Mouse (Mus musculus): ENCODE results near the gene 1700003F12Rik.
A peak's percentile ranks its signal among the peaks of the same experiment; 100 is the strongest.

Gene 1700003F12Rik

GRCm38 (mm10) chr2:154546711-154547110 lies at the start of gene 1700003F12Rik:
TSS of gene 1700003F12Rik (plus strand) at chr2:154547085.
- no peak for DNase-seq

GRCm38 (mm10) chr2:154498571-154498970 lies 48.3 kb upstream of the 1700003F12Rik start:
- no peak for DNase-seq

GRCm38 (mm10) chr2:154499717-154500247 lies 47.1 kb upstream of the 1700003F12Rik start:
- no peak for DNase-seq

- DNase-seq = no peak
Observed at GRCm38 (mm10) chr2:154500758-154501157, 46.1 kb upstream of the 1700003F12Rik start.

- DNase-seq = no peak
Observed at GRCm38 (mm10) chr2:154507076-154507475, 39.8 kb upstream of the 1700003F12Rik start.

GRCm38 (mm10) chr2:154507566-154508283 lies 39.2 kb upstream of the 1700003F12Rik start:
- no peak for DNase-seq

GRCm38 (mm10) chr2:154508450-154508849 lies 38.4 kb upstream of the 1700003F12Rik start:
- DNase-seq = no peak

- DNase-seq = no peak
Observed at GRCm38 (mm10) chr2:154510141-154510540, 36.7 kb upstream of the 1700003F12Rik start.

GRCm38 (mm10) chr2:154516944-154517343 lies 29.9 kb upstream of the 1700003F12Rik start:
- DNase-seq = no peak

- no peak for DNase-seq
Observed at GRCm38 (mm10) chr2:154517424-154517823, 29.5 kb upstream of the 1700003F12Rik start.

- DNase-seq = no peak
Observed at GRCm38 (mm10) chr2:154521449-154521848, 25.4 kb upstream of the 1700003F12Rik start.

- no peak for DNase-seq
Observed at GRCm38 (mm10) chr2:154522334-154522733, 24.6 kb upstream of the 1700003F12Rik start.

- DNase-seq = no peak
Observed at GRCm38 (mm10) chr2:154525285-154525684, 21.6 kb upstream of the 1700003F12Rik start.

- no peak for DNase-seq
Observed at GRCm38 (mm10) chr2:154526531-154526930, 20.4 kb upstream of the 1700003F12Rik start.

GRCm38 (mm10) chr2:154532888-154533287 lies 14.0 kb upstream of the 1700003F12Rik start:
- DNase-seq = no peak

GRCm38 (mm10) chr2:154534704-154535270 lies 12.1 kb upstream of the 1700003F12Rik start:
- no peak for DNase-seq

GRCm38 (mm10) chr2:154538310-154538709 lies 8.6 kb upstream of the 1700003F12Rik start:
- DNase-seq = no peak

GRCm38 (mm10) chr2:154538710-154539109 lies 8.2 kb upstream of the 1700003F12Rik start:
- DNase-seq = no peak

GRCm38 (mm10) chr2:154539720-154540119 lies 7.2 kb upstream of the 1700003F12Rik start:
- DNase-seq = peak; percentile 29 to 34

- DNase-seq = no peak
Observed at GRCm38 (mm10) chr2:154541630-154542029, 5.3 kb upstream of the 1700003F12Rik start.

GRCm38 (mm10) chr2:154543567-154544347 lies 3.1 kb upstream of the 1700003F12Rik start:
- DNase-seq = no peak

- DNase-seq = peak; percentile 42 to 44
Observed at GRCm38 (mm10) chr2:154548688-154549087, 1.8 kb downstream of the 1700003F12Rik start.

GRCm38 (mm10) chr2:154549127-154549885 lies 2.4 kb downstream of the 1700003F12Rik start:
- DNase-seq = peak; percentile 47 to 51

All from B cell, adult 2 months (primary cell).